Mouse (Mus musculus) brain, embryonic 14.5 days (tissue): Measurements from ENCODE around the gene Ccl3.

Source experiments
- CTCF ChIP-seq: fragments of 200-500 bp; IDR thresholded peaks from 2 replicates; pipeline ENCODE4 v1.5.1; 2012; ENCODE audit warnings: inconsistent platforms, mild to moderate bottlenecking, moderate library complexity, borderline replicate concordance; ENCODE audit not compliant: insufficient read depth, insufficient read length; ENCODE audit errors: extremely low read depth
- POLR2A ChIP-seq: fragments of 200-500 bp; IDR thresholded peaks from 2 replicates; pipeline ENCODE4 v1.6.1; 2012; ENCODE audit warnings: mild to moderate bottlenecking, inconsistent platforms, borderline replicate concordance; ENCODE audit not compliant: poor library complexity, insufficient read depth, insufficient read length, severe bottlenecking; ENCODE audit errors: extremely low read depth

- no peak for TF ChIP-seq CTCF
- no peak for TF ChIP-seq POLR2A
Observed at GRCm38 (mm10) chr11:83634898-83635297, 14.3 kb downstream of the Ccl3 start.
